In the genomic region with DNA sequence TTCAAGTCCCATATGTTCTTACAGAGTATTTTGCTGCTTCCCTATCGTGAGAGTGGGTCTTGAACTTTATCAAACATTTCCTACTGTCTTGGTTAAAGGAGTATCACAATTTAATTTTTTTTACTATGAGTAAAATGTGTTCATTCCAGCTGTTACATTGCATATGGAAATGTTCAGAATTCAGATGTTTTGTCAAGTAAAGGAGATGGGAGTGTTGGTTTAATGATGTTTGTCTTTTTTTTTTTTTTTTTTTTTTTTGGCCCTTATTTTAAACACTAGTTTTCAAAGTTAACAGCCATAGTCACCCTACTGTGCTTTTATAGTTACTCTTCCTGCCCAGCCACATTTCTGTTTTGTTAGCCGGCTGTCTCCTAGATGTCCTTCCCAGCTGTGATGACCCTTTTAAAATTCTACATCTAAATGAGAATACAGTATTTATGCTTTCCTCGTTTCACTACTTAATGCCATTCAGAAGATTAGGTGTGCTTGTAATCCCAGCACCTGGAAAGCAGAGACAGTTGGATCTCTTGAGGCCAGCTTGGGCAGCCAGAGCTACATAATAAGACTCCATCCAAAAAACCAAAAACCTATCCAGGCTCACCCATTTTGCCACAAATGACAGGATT, we compare ENCODE assay signal across 1 mouse cellular context.
TF ChIP-seq lines count a peak whose summit lies in the region.

No protein-coding gene starts in this region.

TF ChIP-seq in CH12.LX, 34 proteins besides CTCF, POLR2A, EP300 and RAD21 (continued from another document):
- TF ChIP-seq ZNF384 (IDR thresholded peaks at IDR 0.05; ENCODE audit: low read depth, low read length) (0 out of 2 replicates have a peak, but pooled peaks have one; percentile 26), TBP (conservative IDR thresholded peaks at IDR 0.05; ENCODE audit: low read depth, low read length) (no peak), MAX (IDR thresholded peaks at IDR 0.05; ENCODE audit: low read length) (no peak)
